Mouse (Mus musculus) heart, adult 18-20 months (tissue): ENCODE data around the gene Oxsm. TPM values are rescaled to one million over a fixed set of nuclear protein-coding genes. Genes with fewer than 3 reads are reported as not detected.
A peak's percentile ranks its signal among the peaks of the same experiment; 100 is the strongest.

Experiments
- DNase-seq, 2 experiments: peaks; one replicate each; pipeline ENCODE4 v3.0.0; 2021 to 2022; ENCODE audit warnings: mixed read lengths in 1 of 2
- total RNA-seq, 2 experiments: library from RNA; stranded (reverse); gene quantifications; 2 replicates each; pipeline ENCODE4 v1.2.3; 2021

The Oxsm gene
- total RNA-seq, 2 experiments from 2014 or later, result 21.5 to 24.8 TPM

DNA sequence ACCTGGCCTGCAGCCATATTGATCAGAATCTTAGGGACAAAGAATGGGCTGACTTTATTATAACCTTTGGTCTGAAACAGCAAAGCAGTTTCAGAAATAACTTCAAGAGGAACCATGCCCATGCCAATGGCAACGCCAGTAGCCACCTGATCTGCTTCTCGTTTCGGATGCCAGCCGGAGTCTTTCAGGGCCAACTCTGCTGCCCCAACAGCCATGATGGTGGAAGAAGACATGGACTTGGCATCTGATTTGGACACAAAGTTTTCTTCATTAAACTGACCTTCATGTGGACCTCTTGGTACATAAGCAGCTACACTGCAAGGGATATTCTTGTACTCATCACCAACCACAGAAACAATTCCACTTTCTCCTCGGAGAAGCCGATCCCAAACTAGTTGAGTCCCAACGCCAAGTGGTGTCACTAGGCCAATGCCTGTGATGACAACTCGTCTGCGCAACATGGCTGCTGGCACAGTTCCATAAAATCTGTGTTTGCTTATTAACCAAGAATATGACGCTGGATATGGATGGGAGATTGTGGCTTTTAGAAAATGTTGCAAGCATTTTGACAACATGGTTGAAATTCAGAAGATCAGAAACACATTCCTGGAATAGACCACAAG, 7.3 kb downstream of the Oxsm start:
- DNase-seq, result peak in 1 of 2 experiments; percentile 14

- no peak for DNase-seq
Observed at GRCm38 (mm10) chr14:16236466-16236865, 13.1 kb downstream of the Oxsm start.

DNA sequence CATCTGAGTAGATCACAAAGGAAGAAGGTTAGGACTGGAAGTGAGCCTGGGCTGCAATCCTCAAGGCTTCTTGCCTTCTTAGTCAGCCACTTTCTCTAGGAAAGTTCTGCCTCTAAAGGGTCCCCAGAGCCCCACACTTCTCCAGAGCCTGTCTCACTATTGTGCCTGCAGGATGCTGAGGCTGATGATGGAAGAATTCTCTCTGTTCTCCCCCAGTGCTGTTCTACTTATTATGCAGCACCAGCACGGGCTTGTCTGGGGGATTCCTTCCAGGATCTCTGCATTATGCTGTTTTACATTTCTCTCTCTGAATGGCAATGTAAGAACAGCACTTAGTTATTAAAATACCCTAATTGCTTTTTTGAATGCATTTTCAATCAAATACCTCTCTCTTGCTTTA, 16.1 kb downstream of the Oxsm start:
- DNase-seq, result no peak

- DNase-seq, result no peak
Observed at GRCm38 (mm10) chr14:16230581-16230980, 19.0 kb downstream of the Oxsm start.

- DNase-seq, result no peak
Observed at GRCm38 (mm10) chr14:16229395-16229794, 20.2 kb downstream of the Oxsm start.

GRCm38 (mm10) chr14:16219015-16219414, 30.6 kb downstream of the Oxsm start:
- DNase-seq, result peak in 1 of 2 experiments; percentile 36

DNA sequence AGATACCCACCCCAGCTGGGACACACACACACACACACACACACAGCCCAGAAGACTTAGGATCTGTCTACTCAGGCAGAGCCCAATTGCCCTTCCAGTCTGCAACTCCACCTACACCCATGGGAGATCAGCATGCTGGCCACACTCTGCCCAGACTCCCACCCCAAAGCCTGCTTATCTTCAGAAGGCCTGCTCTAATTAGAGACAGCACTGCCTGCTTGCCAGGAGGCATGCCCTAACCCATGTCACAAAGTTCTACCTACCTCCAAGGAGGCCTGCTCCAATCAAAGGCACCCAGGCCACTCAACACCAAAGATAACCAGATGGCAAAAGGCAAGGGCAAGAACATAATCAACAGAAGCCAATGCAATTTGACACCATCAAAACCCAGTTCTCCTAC, 41.9 kb downstream of the Oxsm start:
- no peak for DNase-seq

DNA sequence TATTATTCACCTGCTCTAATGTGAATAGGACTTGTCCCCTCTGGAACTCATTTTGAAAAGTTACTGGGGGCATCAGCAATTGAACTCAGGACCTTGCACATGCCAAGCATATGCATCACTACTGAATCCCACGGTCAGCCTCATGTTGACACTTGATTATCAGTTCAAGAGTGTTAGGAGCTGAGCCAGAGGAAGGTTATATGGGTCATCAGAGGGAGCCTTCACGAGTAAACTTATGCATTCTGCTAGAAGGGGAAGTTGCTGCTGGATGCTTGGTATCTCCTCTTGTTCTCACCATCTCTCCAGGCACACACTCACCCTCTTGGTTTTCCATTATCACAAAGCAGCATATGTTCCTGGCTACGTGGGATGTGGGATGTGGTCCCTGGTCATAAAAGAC, 47.9 kb downstream of the Oxsm start:
- DNase-seq, result no peak

GRCm38 (mm10) chr14:16200969-16201638, 48.5 kb downstream of the Oxsm start:
- no peak for DNase-seq

- no peak for DNase-seq
Observed at GRCm38 (mm10) chr14:16200220-16200912, 49.2 kb downstream of the Oxsm start.

- no peak for DNase-seq
Observed at GRCm38 (mm10) chr14:16196518-16196917, 53.1 kb downstream of the Oxsm start.

DNA sequence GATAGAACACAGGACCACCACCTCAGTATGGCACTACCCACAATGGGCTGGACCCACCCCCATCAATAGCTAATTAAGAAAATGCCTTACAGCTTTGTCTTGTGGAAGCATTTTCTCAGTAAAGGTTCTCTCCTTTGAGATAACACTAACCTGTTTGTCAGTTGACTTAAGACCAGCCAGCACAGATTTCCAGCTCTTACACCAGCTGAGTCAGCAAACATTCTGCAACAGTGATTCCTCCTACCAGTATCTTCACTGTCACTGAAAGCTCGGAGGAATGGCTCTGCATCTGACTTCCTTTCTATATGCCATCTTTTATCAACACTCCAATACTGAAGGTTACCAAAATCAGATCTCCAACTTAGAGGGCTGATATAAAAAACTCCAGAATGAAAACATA, 54.1 kb downstream of the Oxsm start:
- DNase-seq, result no peak

DNA sequence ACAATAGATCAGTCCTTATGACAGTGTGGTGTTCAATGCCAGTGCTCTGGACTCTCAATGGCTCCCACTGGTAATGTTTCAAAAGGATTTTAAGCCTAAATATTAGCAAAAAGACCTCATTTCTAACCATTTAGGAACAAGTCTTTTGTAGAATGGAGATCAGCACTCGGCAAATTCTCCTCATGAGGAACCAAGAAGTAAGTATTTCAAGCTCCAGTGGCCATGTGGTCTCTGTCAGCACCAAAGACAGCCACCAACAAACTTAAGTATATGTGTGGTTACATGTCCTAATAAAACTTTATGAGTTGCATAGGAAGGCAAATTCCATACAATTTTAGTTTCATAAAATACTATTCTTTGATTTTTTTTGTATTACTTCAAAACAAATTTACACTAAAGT, 55.5 kb downstream of the Oxsm start:
- DNase-seq, result no peak

GRCm38 (mm10) chr14:16189142-16189541, 60.5 kb downstream of the Oxsm start:
- DNase-seq, result no peak

Other genes with a start within 250 kb of the Oxsm start
- 10 to 100 TPM; 30.8 to 34.5 TPM for gene Ngly1, start 528 bp downstream of the Oxsm start, total RNA-seq
- gene Top2b, start 115.4 kb upstream of the Oxsm start, total RNA-seq, result 10 to 100 TPM; 40.1 to 54.6 TPM